Mouse (Mus musculus) hindbrain, embryonic 16.5 days (tissue): Measurements from ENCODE around the gene Cttnbp2nl. TPM values are rescaled to one million over a fixed set of nuclear protein-coding genes. Genes with fewer than 3 reads are reported as not detected.

ENCODE experiments used
- ATAC-seq: fragments of 200-750 bp; cut with Nextera tagmentation; 2 replicates; pipeline ENCODE4 v1.8.0; 2017; ENCODE audit warnings: moderate TSS enrichment, moderate library complexity
- H3K27ac ChIP-seq: fragments of 300-500 bp; sonication (generic); 2 replicates; pipeline ENCODE4 v1.5.1; 2014; ENCODE audit warnings: low read depth, mild to moderate bottlenecking, control low read depth, low read length, moderate library complexity
- H3K27me3 ChIP-seq: fragments of 300-500 bp; sonication (generic); replicated peaks from 2 replicates; pipeline ENCODE4 v1.6.1; 2014; ENCODE audit warnings: low read length; ENCODE audit not compliant: control insufficient read depth, insufficient read depth
- H3K36me3 ChIP-seq: fragments of 300-500 bp; sonication (generic); 2 replicates; pipeline ENCODE4 v1.6.1; 2014; ENCODE audit warnings: mild to moderate bottlenecking, low read length, moderate library complexity, mixed read lengths; ENCODE audit not compliant: control insufficient read depth, insufficient read depth
- H3K4me1 ChIP-seq: fragments of 300-500 bp; sonication (generic); 2 replicates; pipeline ENCODE4 v1.6.1; 2014; ENCODE audit warnings: low read depth, low read length; ENCODE audit not compliant: control insufficient read depth, insufficient read depth
- H3K4me2 ChIP-seq: fragments of 300-500 bp; sonication (generic); 2 replicates; pipeline ENCODE4 v1.6.1; 2014; ENCODE audit warnings: mild to moderate bottlenecking, low read length, control low read depth, moderate library complexity
- H3K4me3 ChIP-seq: fragments of 300-500 bp; sonication (generic); 2 replicates; pipeline ENCODE4 v1.5.1; 2014; ENCODE audit warnings: mild to moderate bottlenecking, low read length, control low read depth, moderate library complexity
- H3K9ac ChIP-seq: fragments of 300-500 bp; sonication (generic); 2 replicates; pipeline ENCODE4 v1.6.1; 2014; ENCODE audit warnings: low read depth, mild to moderate bottlenecking, control low read depth, low read length, moderate library complexity
- H3K9me3 ChIP-seq: fragments of 300-500 bp; sonication (generic); 2 replicates; pipeline ENCODE4 v1.6.1; 2014; ENCODE audit warnings: mild to moderate bottlenecking, low read length, moderate library complexity; ENCODE audit not compliant: control insufficient read depth
- WGBS: fragments of 180-500 bp; shearing (Covaris S2); extraction: QIAGEN DNeasy Blood & Tissue Kit; methylation state at CpG from one replicate; pipeline ENCODE4 v1.1.7; 2014; 5-methylcytosine and 5-hydroxymethylcytosine counted together
- polyA plus RNA-seq: library from polyadenylated mRNA; unstranded; fragments of >200 nt; fragmentation: Nextera tagmentation; extraction: Ambion mirVana; gene quantifications from 2 replicates; pipeline ENCODE4 v1.2.1, GENCODE M21; 2015

Cttnbp2nl gene
- polyA plus RNA-seq, 1 experiment from 2014 or later, result 40.6 TPM

DNA sequence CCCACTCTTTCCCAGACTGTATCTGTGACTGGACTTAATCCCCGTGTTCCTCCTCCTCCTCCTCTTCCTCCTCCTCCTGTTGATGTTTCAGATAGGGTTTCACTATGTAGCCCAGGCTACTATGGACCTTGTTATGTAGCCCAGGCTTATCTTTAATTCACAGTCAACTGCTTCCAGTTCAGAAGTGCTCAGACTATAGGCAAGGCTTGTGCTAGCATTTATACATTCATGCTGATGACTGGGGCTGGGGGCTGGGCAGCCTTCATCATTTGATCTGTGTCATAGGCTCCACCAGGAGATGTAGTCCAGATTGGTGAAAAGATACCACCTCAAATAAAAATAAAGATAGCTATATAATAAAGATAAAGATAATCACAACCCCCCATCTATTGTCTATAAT, 9.0 kb upstream of the Cttnbp2nl start:
- Histone ChIP-seq H3K27me3 (0 out of 2 replicates have a peak, but pooled peaks cover 3% of the 10 kb centered on the region), H3K4me1 (no peaks in the 10 kb centered on the region), H3K9ac (no peak overlapping the region), H3K4me2 (no peak overlapping the region), H3K36me3 (no peaks in the 10 kb centered on the region), H3K9me3 (no peaks in the 10 kb centered on the region), H3K27ac (no peak overlapping the region), H3K4me3 (no peak overlapping the region)
- WGBS, result 85% methylated on average over 1 of the region's 1 CpGs
- no peak for ATAC-seq

DNA sequence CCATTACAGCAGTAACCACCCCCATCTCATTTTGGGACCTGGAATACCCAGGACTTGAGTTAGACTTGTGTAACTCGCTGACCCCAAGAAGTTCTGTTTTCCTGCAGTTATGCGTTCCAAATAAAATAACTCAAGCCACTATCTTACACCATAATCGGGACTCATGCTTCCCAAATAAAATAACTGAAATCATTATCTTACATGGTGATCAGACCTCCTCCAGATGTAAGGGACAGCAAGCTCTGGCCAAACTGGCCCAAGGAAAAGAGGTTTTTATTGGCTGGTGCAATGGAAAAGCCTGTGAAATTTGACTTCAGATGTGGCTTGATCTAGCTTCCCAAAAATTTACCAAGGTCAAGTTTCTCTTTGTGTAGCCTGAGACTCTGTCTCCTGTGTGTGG, 8.6 kb upstream of the Cttnbp2nl start:
- H3K27me3 ChIP-seq, result 0 out of 2 replicates have a peak, but pooled peaks cover 3% of the 10 kb centered on the region
- H3K4me2 ChIP-seq, result no peak overlapping the region
- no peak overlapping the region for H3K4me3 ChIP-seq
- H3K9me3 ChIP-seq, result no peaks in the 10 kb centered on the region
- WGBS, result 81% methylated on average over 3 of the region's 3 CpGs
- ATAC-seq, result no peak
- H3K27ac ChIP-seq, result no peak overlapping the region
- no peaks in the 10 kb centered on the region for H3K4me1 ChIP-seq
- no peak overlapping the region for H3K9ac ChIP-seq
- no peaks in the 10 kb centered on the region for H3K36me3 ChIP-seq

DNA sequence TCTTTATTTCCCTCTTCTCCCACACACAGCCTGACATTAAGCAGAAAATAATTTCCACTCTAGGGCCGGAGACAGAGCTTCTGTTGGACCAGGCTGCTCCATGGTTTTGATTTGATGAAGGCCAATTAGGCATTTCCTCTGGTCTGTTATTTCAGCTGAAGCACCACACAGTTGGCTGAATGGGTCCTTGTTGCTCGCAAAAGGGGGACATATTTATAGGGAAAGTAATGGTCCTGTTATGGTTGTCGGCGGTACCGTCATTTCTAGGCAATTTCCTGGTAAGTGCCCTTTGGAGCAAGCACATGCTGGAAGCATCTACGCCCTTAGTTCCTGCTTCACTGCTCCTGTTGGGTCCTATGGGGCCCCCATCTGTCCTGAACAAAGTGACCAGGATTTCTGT, 8.0 kb upstream of the Cttnbp2nl start:
- H3K27me3 ChIP-seq, result 0 out of 2 replicates have a peak, but pooled peaks cover 3% of the 10 kb centered on the region
- no peaks in the 10 kb centered on the region for H3K36me3 ChIP-seq
- WGBS, result 76% methylated on average over 6 of the region's 6 CpGs
- H3K4me1 ChIP-seq, result no peaks in the 10 kb centered on the region
- H3K27ac ChIP-seq, result no peak overlapping the region
- H3K4me2 ChIP-seq, result no peak overlapping the region
- no peak overlapping the region for H3K4me3 ChIP-seq
- no peaks in the 10 kb centered on the region for H3K9me3 ChIP-seq
- no peak for ATAC-seq
- H3K9ac ChIP-seq, result no peak overlapping the region

DNA sequence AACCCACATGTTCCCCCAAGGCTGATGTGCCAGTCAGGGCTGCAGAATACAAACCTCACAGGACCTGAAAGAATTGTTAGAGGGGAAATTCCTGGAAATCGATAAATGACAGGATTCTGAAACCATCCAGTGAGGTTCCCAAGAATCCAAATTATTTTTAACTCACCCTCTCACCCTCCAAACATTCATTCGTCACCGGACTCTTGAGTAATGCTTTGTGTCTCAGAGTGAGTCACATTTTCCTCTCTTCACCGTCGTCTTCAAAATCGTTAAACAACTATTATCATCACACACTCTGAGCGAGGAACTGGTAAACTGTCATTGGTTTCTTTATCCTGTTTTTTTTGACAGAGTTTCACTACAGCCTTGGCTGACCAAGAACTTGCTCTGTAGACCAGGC, 7.0 kb upstream of the Cttnbp2nl start:
- H3K27ac ChIP-seq, result no peak overlapping the region
- no peak overlapping the region for H3K4me2 ChIP-seq
- 80% methylated on average over 7 of the region's 7 CpGs for WGBS
- ATAC-seq, result no peak
- no peaks in the 10 kb centered on the region for H3K4me1 ChIP-seq
- no peaks in the 10 kb centered on the region for H3K9me3 ChIP-seq
- 0 out of 2 replicates have a peak, but pooled peaks cover 3% of the 10 kb centered on the region for H3K27me3 ChIP-seq
- H3K4me3 ChIP-seq, result no peak overlapping the region
- no peaks in the 10 kb centered on the region for H3K36me3 ChIP-seq
- H3K9ac ChIP-seq, result no peak overlapping the region

DNA sequence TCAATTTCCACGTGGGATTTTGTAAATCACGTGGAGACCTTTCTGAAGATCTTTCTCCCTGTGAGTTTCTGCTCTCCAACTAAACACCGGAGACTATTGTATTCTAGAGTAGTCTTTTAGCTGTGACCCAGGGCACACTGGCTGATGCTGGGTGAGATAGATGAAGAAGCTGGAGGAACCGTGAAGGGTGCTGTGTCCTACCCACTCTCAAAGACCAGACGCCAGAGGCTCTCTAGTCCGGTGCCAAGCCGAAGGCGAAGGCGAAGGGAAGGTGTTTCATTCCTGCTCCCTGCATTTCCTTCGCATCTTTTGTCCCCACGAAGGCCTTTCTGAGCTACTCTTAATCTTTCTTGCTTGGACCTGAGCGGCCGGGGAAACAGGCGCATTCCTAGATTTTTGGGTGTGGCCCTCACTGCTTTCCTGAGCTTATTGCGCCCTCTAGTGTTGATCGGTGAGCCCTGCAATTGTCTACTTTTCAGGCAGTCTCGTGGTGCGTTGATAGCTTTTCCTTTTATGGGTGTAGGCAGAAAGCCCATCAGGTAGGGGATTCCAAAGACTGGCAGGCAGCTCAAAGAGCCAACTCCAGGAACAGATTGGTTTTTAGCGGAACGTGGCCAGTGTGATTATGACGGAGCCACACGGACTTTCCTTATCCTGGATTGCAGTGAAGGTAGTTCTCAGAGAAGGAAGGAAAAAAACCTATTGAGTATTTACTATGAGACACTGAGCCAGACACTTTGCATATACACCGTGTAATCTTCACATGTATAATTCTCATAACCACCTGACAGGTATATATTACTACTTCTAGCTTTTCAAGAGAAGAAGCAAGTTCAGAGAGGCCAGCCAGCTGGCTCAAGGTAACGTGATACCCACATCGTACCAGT, 5.9 kb upstream of the Cttnbp2nl start:
- Histone ChIP-seq H3K4me3 (peak overlapping the region; percentile 26), H3K4me2 (peak overlapping the region; percentile 60), H3K36me3 (no peaks in the 10 kb centered on the region), H3K9ac (peak overlapping the region; percentile 53; the same call in 1 of the 2 replicates), H3K9me3 (no peaks in the 10 kb centered on the region), H3K27ac (no peak overlapping the region), H3K27me3 (0 out of 2 replicates have a peak, but pooled peaks cover 3% of the 10 kb centered on the region), H3K4me1 (no peaks in the 10 kb centered on the region)
- peak; percentile 73 for ATAC-seq
- WGBS, result 19% methylated on average over 25 of the region's 25 CpGs

- Histone ChIP-seq H3K4me3 (no peak overlapping the region), H3K27ac (no peak overlapping the region), H3K9me3 (no peaks in the 10 kb centered on the region), H3K4me1 (peaks cover 15% of the 10 kb centered on the region), H3K27me3 (0 out of 2 replicates have a peak, but pooled peaks cover 3% of the 10 kb centered on the region), H3K4me2 (no peak overlapping the region), H3K9ac (no peak overlapping the region), H3K36me3 (no peaks in the 10 kb centered on the region)
- no peak for ATAC-seq
- 88% methylated on average over 4 of the region's 4 CpGs for whole genome bisulfite sequencing
Observed at GRCm38 (mm10) chr3:105055666-105056065, 2.7 kb upstream of the Cttnbp2nl start.

GRCm38 (mm10) chr3:105054952-105055351, 2.0 kb upstream of the Cttnbp2nl start:
- H3K9ac ChIP-seq, result peak overlapping the region; percentile 6; the same call in 1 of the 2 replicates
- H3K4me3 ChIP-seq, result no peak overlapping the region
- 65% methylated on average over 7 of the region's 7 CpGs for WGBS
- H3K4me2 ChIP-seq, result no peak overlapping the region
- peaks cover 20% of the 10 kb centered on the region for H3K4me1 ChIP-seq
- no peaks in the 10 kb centered on the region for H3K9me3 ChIP-seq
- no peaks in the 10 kb centered on the region for H3K36me3 ChIP-seq
- 0 out of 2 replicates have a peak, but pooled peaks cover 3% of the 10 kb centered on the region for H3K27me3 ChIP-seq
- no peak for ATAC-seq
- H3K27ac ChIP-seq, result no peak overlapping the region

- 72% methylated on average over 4 of the region's 4 CpGs for WGBS
- H3K36me3 ChIP-seq, result no peaks in the 10 kb centered on the region
- no peak for ATAC-seq
Observed at GRCm38 (mm10) chr3:105053698-105054001, 704 bp upstream of the Cttnbp2nl start.

DNA sequence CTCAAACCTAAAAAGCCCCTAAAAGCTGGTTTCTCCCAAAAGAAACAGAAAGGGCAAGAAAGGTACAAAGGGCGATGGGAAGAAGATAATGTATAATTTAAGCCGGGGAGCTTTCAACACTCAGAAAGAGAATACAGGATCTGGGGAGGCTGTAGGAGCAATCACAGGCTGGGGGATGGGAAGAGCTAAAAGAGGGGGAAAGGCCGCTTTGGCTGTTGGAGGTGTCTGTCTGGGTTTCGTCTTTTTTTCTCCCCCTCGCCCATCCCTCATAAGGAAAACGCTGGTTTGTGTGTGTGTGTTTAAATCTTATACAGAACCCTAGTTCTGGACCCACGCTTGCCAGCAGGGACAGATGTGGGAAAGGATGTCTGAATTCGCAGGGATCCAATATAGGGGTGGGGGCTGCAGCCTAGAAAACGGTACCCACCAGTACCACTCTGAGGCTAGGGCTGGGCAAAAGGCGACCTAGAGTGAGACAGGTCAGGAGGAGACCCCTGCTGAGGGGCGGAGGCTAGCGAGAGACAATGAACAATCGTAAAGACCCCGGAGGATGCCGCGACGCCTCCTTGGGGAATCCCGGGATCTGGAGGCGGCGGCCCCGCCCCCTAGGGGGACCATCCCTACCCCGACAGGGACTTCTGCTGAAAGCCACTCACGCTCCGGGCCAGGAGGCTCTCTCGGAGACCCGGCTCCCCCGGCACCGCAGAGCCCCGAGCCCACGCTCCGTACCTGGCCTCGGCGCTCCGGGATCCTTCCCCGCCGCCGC, 592 bp downstream of the Cttnbp2nl start:
- H3K36me3 ChIP-seq, result no peaks in the 10 kb centered on the region
- peak overlapping the region; percentile 76 for H3K4me3 ChIP-seq
- peak overlapping the region; percentile 94 for H3K9ac ChIP-seq
- H3K4me1 ChIP-seq, result peaks cover 30% of the 10 kb centered on the region
- peak overlapping the region; percentile 91 for H3K27ac ChIP-seq
- under 1% methylated on average over 28 of the region's 37 CpGs for WGBS
- no peaks in the 10 kb centered on the region for H3K9me3 ChIP-seq
- peak overlapping the region; percentile 79 for H3K4me2 ChIP-seq
- peak; percentile 46 for ATAC-seq
- no peaks in the 10 kb centered on the region for H3K27me3 ChIP-seq

More at GRCm38 (mm10) chr3:105053698-105054001, 704 bp upstream of the Cttnbp2nl start:
- Histone ChIP-seq H3K4me3 (peak overlapping the region; percentile 76), H3K27me3 (no peaks in the 10 kb centered on the region), H3K9ac (peak overlapping the region; percentile 64), H3K4me1 (peaks cover 30% of the 10 kb centered on the region), H3K4me2 (peak overlapping the region; percentile 85), H3K9me3 (no peaks in the 10 kb centered on the region), H3K27ac (peak overlapping the region; percentile 71; the same call in 1 of the 2 replicates)
